Mouse (Mus musculus) embryonic fibroblast, embryonic 13.5 days (primary cell): ENCODE measurements around the gene Ascc2.

Source experiments
- CTCF ChIP-seq: IDR thresholded peaks from 2 replicates; pipeline ENCODE4 v1.5.1; 2011; ENCODE audit warnings: mild to moderate bottlenecking, control low read depth, low read length, moderate library complexity, borderline replicate concordance; ENCODE audit not compliant: insufficient read depth
- POLR2A ChIP-seq: IDR thresholded peaks from 2 replicates; pipeline ENCODE4 v1.6.1; 2011; ENCODE audit warnings: low read depth, mild to moderate bottlenecking, control low read depth, low read length, moderate library complexity

GRCm38 (mm10) chr11:4594608-4595500, 42.7 kb upstream of the Ascc2 start, which contains the start of gene Mtmr3:
- TF ChIP-seq CTCF (no peak), POLR2A (peak; percentile 61)
